Mouse (Mus musculus) ovary, adult 2 months (tissue): Measurements from ENCODE around the gene Nusap1. TPM values are rescaled to one million over a fixed set of nuclear protein-coding genes. Genes with fewer than 3 reads are reported as not detected.

ENCODE experiments used
- polyA plus RNA-seq: library from polyadenylated mRNA; depleted of rRNA; stranded (reverse); fragments of >200 nt; gene quantifications from 2 replicates; pipeline ENCODE4 v1.2.3, GENCODE M21; 2012; rRNA removed

The Nusap1 gene
- polyA plus RNA-seq = 0.69 and 1.2 TPM in 2 replicates

GRCm38 (mm10) chr2:119618199-119618982, at the start of gene Nusap1, which contains the start of gene Oip5:
TSS of gene Nusap1 (plus strand) at chr2:119618298.
TSS of gene Oip5 (minus strand) at chr2:119618469.

GRCm38 (mm10) chr2:119662220-119663182, 44.4 kb downstream of the Nusap1 start, which contains the start of gene Ndufaf1:
TSS of gene Ndufaf1 (minus strand) at chr2:119662827.

GRCm38 (mm10) chr2:119674525-119675214, 56.6 kb downstream of the Nusap1 start, which contains the start of gene Rtf1:
TSS of gene Rtf1 (plus strand) at chr2:119675068.

Other genes starting within 250 kb of the Nusap1 start
- 6.9 and 7.2 TPM in 2 replicates for gene Ino80, start 140.6 kb upstream of the Nusap1 start, polyA plus RNA-seq
- 0.42 and 0.48 TPM in 2 replicates for gene Exd1, start 70.7 kb upstream of the Nusap1 start, polyA plus RNA-seq
- 71.4 and 76.0 TPM in 2 replicates for gene Chp1, start 70.6 kb upstream of the Nusap1 start, polyA plus RNA-seq
- gene Oip5, start 171 bp downstream of the Nusap1 start, polyA plus RNA-seq = 8.3 and 10.6 TPM in 2 replicates
- 1.7 and 2.1 TPM in 2 replicates for gene Ndufaf1, start 44.5 kb downstream of the Nusap1 start, polyA plus RNA-seq
- 7.8 and 8.9 TPM in 2 replicates for gene Rtf1, start 56.8 kb downstream of the Nusap1 start, polyA plus RNA-seq
- 6.8 and 8.2 TPM in 2 replicates for gene Itpka, start 124.0 kb downstream of the Nusap1 start, polyA plus RNA-seq
- 1.1 and 1.9 TPM in 2 replicates for gene Ltk, start 142.1 kb downstream of the Nusap1 start, polyA plus RNA-seq
- 53.2 and 54.5 TPM in 2 replicates for gene Rpap1, start 169.2 kb downstream of the Nusap1 start, polyA plus RNA-seq
- 32.2 and 33.1 TPM in 2 replicates for gene Tyro3, start 179.4 kb downstream of the Nusap1 start, polyA plus RNA-seq